Mouse (Mus musculus): ENCODE results near the gene Sh3gl3.

DNA sequence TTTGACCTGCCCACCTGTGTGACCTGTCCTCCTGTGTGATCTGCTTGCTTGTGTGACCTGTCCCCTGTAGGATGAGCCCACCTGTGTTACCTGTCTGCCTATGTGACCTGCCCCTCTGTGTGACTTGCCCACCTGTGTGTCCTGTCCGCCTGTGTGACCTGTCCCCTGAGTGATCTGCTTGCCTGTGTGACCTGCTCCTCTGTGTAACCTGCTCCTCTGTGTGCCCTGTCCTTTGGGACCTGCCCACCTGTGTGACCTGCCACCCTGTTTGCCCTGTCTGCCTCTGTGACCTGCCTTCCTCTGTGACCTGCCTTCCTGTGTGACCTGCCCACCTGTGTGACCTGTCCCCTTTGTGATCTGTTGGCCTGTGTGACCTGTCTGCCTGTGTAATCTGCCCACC, 79.7 kb downstream of the Sh3gl3 start:
- TF ChIP-seq CTCF (IDR thresholded peaks at IDR 0.05; ENCODE audit: borderline replicate concordance, insufficient read depth, low read length), result no peak
- no peak for TF ChIP-seq POLR2A (IDR thresholded peaks at IDR 0.05; ENCODE audit: low read depth, low read length)

Data from embryonic fibroblast, embryonic 13.5 days (primary cell).